Mouse (Mus musculus) limb, embryonic 14.5 days (tissue): ENCODE data around the gene Vps35l. TPM values are rescaled to one million over a fixed set of nuclear protein-coding genes. Genes with fewer than 3 reads are reported as not detected.

Experiments
- ATAC-seq: fragments of 200-750 bp; cut with Nextera tagmentation; 2 replicates; pipeline ENCODE4 v1.8.0; 2017; ENCODE audit warnings: low read depth, moderate number of reproducible peaks, moderate TSS enrichment; ENCODE audit not compliant: low FRiP score
- DNase-seq: peaks from one replicate; pipeline ENCODE4 v3.0.0-alpha.2; 2015; ENCODE audit warnings: low spot score
- H3K27ac ChIP-seq: fragments of 300-500 bp; sonication (generic); replicated peaks from 2 replicates; pipeline ENCODE4 v1.5.1; 2014; ENCODE audit warnings: low read depth, mild to moderate bottlenecking, low read length, moderate library complexity, mixed read lengths
- H3K27me3 ChIP-seq: fragments of 300-500 bp; sonication (generic); 2 replicates; pipeline ENCODE4 v1.6.1; 2014; ENCODE audit warnings: low read length, mixed read lengths; ENCODE audit not compliant: control insufficient read depth, insufficient read depth
- H3K36me3 ChIP-seq: fragments of 300-500 bp; sonication (generic); 2 replicates; pipeline ENCODE4 v1.6.1; 2014; ENCODE audit warnings: mild to moderate bottlenecking, low read length, moderate library complexity, mixed read lengths; ENCODE audit not compliant: control insufficient read depth, insufficient read depth
- H3K4me1 ChIP-seq: fragments of 300-500 bp; sonication (generic); 2 replicates; pipeline ENCODE4 v1.6.1; 2014; ENCODE audit warnings: antibody characterized with exemption, low read length, mixed read lengths; ENCODE audit not compliant: control insufficient read depth, insufficient read depth
- H3K4me2 ChIP-seq: fragments of 300-500 bp; sonication (generic); replicated peaks from 2 replicates; pipeline ENCODE4 v1.6.1; 2014; ENCODE audit warnings: low read depth, mild to moderate bottlenecking, low read length, moderate library complexity; ENCODE audit not compliant: severe bottlenecking
- H3K4me3 ChIP-seq: fragments of 300-500 bp; sonication (generic); replicated peaks from 2 replicates; pipeline ENCODE4 v1.5.1; 2014; ENCODE audit warnings: low read length
- H3K9ac ChIP-seq: fragments of 300-500 bp; sonication (generic); 2 replicates; pipeline ENCODE4 v1.6.1; 2014; ENCODE audit warnings: mild to moderate bottlenecking, low read depth, low read length, moderate library complexity; ENCODE audit not compliant: severe bottlenecking
- H3K9me3 ChIP-seq: fragments of 300-500 bp; sonication (generic); 2 replicates; pipeline ENCODE4 v1.6.1; 2016; ENCODE audit warnings: low read length; ENCODE audit not compliant: control insufficient read depth
- POLR2A ChIP-seq: fragments of 200-500 bp; IDR thresholded peaks from 2 replicates; pipeline ENCODE4 v1.8.0; 2012; ENCODE audit warnings: inconsistent platforms, mild to moderate bottlenecking, moderate library complexity, borderline replicate concordance; ENCODE audit not compliant: insufficient read depth, insufficient read length; ENCODE audit errors: extremely low read depth
- WGBS: fragments of 180-500 bp; shearing (Covaris S2); extraction: QIAGEN DNeasy Blood & Tissue Kit; methylation state at CpG from one replicate; pipeline ENCODE4 v1.1.7; 2014; 5-methylcytosine and 5-hydroxymethylcytosine counted together
- polyA plus RNA-seq, 2 experiments: library from polyadenylated mRNA; depleted of rRNA in 1 of 2; stranded (reverse) in 1 of 2; unstranded in 1 of 2; fragments of >200 nt; fragmentation: Nextera tagmentation in 1 of 2; extraction: Ambion mirVana in 1 of 2; gene quantifications; 2 replicates each; pipeline versions ENCODE4 v1.2.1 to v1.2.3; 2012 to 2014

The Vps35l gene
- polyA plus RNA-seq, 2 experiments, result 48.8 to 67.1 TPM

- TF ChIP-seq POLR2A, result no peak
Measured at GRCm38 (mm10) chr7:118786091-118786490, 46.1 kb downstream of the Vps35l start.

GRCm38 (mm10) chr7:118787326-118787725 is 47.3 kb downstream of the Vps35l start:
- Histone ChIP-seq H3K4me3 (no peak overlapping the region), H3K4me2 (no peak overlapping the region), H3K9me3 (no peaks in the 10 kb centered on the region), H3K36me3 (peaks cover 38% of the 10 kb centered on the region), H3K27me3 (no peaks in the 10 kb centered on the region), H3K27ac (no peak overlapping the region), H3K4me1 (no peaks in the 10 kb centered on the region), H3K9ac (no peak overlapping the region)
- TF ChIP-seq POLR2A, result no peak
- WGBS, result 92% methylated on average over 5 of the region's 5 CpGs
- no peak for ATAC-seq
- DNase-seq, result no peak

More at GRCm38 (mm10) chr7:118786091-118786490, 46.1 kb downstream of the Vps35l start:
- Histone ChIP-seq H3K4me3 (no peak overlapping the region), H3K9me3 (no peaks in the 10 kb centered on the region), H3K27me3 (no peaks in the 10 kb centered on the region), H3K4me1 (no peaks in the 10 kb centered on the region), H3K4me2 (no peak overlapping the region), H3K27ac (no peak overlapping the region), H3K9ac (no peak overlapping the region), H3K36me3 (peaks cover 31% of the 10 kb centered on the region)
- DNase-seq, result no peak
- 78% methylated on average over 6 of the region's 6 CpGs for WGBS
- ATAC-seq, result no peak

DNA sequence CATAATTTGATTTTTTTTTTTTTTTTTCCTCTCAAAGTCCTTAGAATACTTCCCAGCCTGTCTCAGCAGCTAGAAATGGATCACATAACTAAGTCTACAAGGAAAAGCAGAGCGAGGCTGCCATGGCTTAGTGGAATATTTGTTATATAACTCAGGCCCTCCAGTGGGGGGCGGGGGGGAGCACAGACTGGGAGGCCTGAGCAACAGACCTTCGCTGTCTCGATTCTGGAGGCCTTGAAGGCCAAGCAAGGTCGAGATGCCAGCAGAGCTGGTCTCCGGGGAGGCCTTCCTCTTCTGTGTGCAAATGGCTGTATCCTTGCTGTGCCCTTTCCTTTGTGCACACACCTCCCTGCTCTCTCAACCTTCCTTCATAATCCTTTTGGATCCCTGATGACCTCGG is 48.5 kb downstream of the Vps35l start:
- ATAC-seq (no peak), DNase-seq (no peak)
- WGBS, result 78% methylated on average over 7 of the region's 7 CpGs
- H3K27me3 ChIP-seq, result no peaks in the 10 kb centered on the region
- no peaks in the 10 kb centered on the region for H3K4me1 ChIP-seq
- peaks cover 43% of the 10 kb centered on the region for H3K36me3 ChIP-seq
- no peak overlapping the region for H3K4me2 ChIP-seq
- no peak for TF ChIP-seq POLR2A
- no peak overlapping the region for H3K4me3 ChIP-seq
- no peaks in the 10 kb centered on the region for H3K9me3 ChIP-seq
- H3K27ac ChIP-seq, result no peak overlapping the region
- H3K9ac ChIP-seq, result no peak overlapping the region

DNA sequence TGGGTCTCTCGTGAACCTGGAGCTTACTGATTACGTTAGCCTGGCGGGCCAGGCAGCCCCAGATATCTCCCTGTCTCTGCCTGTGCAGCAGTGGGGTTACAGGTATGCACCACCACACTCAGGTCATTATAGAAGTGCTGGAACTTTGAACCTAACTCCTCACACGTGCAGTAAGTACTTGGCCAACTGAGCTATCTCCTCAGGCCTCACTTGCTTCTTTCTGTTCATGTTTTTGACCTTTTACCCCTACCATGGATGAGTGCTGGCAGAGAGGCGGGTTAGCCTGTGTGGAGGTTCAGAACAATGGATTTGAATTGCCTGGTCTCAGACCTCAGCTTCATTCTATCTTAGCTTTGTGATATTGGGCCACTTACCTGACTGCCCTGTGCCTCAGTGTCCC is 50.3 kb downstream of the Vps35l start:
- WGBS, result 90% methylated on average over 5 of the region's 5 CpGs
- H3K36me3 ChIP-seq, result peaks cover 50% of the 10 kb centered on the region

GRCm38 (mm10) chr7:118793899-118794298 is 53.9 kb downstream of the Vps35l start:
- Histone ChIP-seq H3K4me1 (no peaks in the 10 kb centered on the region), H3K27ac (no peak overlapping the region), H3K4me3 (no peak overlapping the region), H3K36me3 (peaks cover 52% of the 10 kb centered on the region), H3K9ac (no peak overlapping the region), H3K27me3 (no peaks in the 10 kb centered on the region), H3K9me3 (no peaks in the 10 kb centered on the region), H3K4me2 (no peak overlapping the region)
- no peak for TF ChIP-seq POLR2A
- no peak for ATAC-seq
- DNase-seq, result no peak
- 90% methylated on average over 8 of the region's 8 CpGs for WGBS

More for the DNA sequence above, 50.3 kb downstream of the Vps35l start:
- Histone ChIP-seq H3K9ac (no peak overlapping the region), H3K4me1 (no peaks in the 10 kb centered on the region), H3K27ac (no peak overlapping the region), H3K27me3 (no peaks in the 10 kb centered on the region), H3K4me3 (no peak overlapping the region), H3K4me2 (no peak overlapping the region), H3K9me3 (no peaks in the 10 kb centered on the region)
- no peak for TF ChIP-seq POLR2A
- ATAC-seq, result no peak
- no peak for DNase-seq

DNA sequence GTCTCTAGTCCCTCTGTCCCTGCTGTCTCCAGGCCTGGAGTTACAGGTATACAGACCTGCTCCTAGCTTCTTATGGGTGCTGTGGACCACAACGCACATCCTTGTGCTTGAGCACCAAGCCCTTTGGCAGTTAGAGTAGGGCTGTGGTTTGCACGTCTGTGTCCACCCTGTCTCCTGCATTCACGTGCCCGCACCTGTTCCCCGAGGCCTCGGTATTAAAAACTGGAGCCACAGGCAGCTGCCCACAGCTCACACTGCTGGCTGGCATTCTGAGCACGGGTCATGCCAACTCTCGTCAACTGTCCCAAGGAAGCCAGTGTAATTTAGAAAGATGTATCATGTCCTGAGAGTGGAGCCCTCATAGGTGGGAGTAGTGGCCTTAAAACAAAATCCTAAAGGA is 55.8 kb downstream of the Vps35l start:
- H3K4me1 ChIP-seq, result no peaks in the 10 kb centered on the region
- no peak for TF ChIP-seq POLR2A
- H3K27me3 ChIP-seq, result no peaks in the 10 kb centered on the region
- H3K4me2 ChIP-seq, result no peak overlapping the region
- H3K9ac ChIP-seq, result no peak overlapping the region
- H3K4me3 ChIP-seq, result no peak overlapping the region
- H3K36me3 ChIP-seq, result peaks cover 60% of the 10 kb centered on the region
- no peaks in the 10 kb centered on the region for H3K9me3 ChIP-seq
- DNase-seq, result no peak
- ATAC-seq, result no peak
- WGBS, result 85% methylated on average over 8 of the region's 8 CpGs
- no peak overlapping the region for H3K27ac ChIP-seq
